Mouse (Mus musculus) Muller cell, postnatal 12 days (primary cell): ENCODE measurements around the gene Hibadh.

Experiments
- DNase-seq: peaks from one replicate; pipeline ENCODE4 v3.0.0-alpha.2; 2015; ENCODE audit errors: inconsistent ontology term

The Hibadh gene

DNA sequence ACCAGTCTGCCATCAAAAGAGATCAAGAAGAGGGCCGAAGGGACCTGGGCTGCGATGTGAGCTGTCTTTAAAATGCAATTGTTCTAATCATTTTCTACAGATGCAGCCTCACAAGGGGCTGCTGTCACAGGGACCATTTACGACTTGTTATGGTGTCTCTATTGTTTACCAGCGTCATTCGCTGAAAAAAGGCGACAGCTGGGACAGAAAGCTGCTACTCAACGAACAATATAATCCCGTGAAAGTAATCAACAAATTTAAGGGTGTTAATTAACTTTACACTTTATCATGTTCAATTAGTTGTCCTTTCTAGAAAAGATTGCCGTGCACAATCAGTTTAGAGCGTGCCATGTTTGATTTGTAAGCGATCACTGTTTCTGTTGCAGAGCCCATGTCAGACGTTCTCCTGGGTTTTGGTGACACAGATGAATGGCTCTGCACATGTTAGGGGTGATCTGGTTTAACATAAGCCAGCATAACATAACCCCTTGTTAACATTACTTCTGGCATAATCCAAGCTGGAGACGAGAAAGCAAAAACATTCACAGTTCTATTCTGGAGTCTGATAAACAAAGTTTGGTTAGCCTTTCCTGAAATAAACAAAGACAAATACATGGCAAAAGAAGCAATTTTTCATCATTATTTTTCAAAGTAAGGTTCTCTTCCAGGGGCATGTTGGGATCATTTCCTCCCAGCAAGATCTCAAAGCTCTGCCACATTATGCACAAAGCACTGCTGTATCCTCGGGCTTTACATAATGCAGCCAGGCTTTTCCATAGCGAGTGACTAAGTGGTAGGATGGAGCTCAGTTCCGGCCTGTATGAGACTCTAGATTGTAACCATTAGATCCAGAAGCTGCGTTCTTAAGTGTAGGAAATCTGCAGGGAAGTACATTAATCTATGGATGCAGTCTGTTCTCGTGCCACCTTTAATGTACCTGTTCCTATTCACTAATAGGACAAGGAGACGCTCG lies 72.6 kb downstream of the Hibadh start:
- DNase-seq = no peak

- DNase-seq = no peak
Measured at GRCm38 (mm10) chr6:52565210-52565609, 75.0 kb downstream of the Hibadh start.

DNA sequence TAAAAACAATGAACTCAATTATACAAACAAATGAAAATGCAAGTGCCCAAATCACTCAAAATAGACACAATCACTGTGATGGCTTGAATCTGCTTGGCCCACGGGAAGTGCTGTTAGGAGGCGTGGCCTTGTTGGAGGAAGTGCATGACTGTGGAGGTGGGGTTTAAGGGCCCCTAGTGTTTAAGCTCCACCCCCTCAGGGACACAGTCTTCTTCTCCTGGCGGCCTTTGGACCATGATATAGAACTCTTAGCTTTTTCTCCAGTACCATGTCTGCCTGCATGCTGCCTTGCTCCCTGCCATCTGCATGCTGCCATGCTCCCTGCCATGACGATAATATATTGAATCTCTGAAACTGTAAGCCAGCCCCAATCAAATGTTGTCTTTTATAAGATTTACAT lies 77.2 kb downstream of the Hibadh start:
- no peak for DNase-seq

- no peak for DNase-seq
Measured at GRCm38 (mm10) chr6:52559041-52559440, 81.1 kb downstream of the Hibadh start.

DNA sequence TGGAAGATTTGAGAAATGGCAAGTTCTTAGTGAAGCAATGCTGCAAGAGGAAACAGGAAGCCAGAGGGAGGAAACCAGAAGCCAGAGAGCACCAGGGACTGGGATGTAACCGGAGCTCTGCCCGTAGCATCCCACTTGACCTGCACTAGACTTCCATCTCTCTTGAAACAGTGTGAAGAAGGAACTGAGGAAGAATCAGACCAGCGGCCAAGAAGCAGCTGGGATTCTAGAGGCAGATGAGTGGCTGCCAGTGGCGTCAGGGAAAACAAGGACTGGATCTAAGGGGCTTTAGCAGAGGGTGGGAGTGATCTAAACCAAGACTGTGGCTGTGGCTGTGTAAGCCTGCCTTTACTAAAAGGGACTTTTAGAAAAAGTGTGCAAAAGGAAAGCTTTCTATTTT lies 95.8 kb downstream of the Hibadh start:
- no peak for DNase-seq

DNA sequence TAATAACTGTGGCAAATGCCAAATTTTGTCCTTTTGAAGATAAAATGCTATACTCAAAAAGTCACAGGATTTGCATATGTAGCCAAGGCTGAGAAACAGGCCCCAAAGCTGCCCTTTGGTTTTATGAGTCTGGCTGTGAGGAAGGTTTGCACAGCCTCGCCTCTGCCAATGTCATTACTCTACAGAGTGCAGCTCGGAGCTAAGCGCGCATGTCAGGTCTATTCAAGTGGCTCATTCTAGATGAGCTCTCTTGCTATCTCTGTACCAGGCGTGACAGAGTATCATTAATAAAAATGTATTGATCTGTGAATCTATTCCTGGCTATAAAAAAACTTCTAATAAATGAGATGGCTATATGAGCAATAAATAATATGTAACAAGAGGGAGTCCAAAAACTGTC lies 97.7 kb downstream of the Hibadh start:
- no peak for DNase-seq

DNA sequence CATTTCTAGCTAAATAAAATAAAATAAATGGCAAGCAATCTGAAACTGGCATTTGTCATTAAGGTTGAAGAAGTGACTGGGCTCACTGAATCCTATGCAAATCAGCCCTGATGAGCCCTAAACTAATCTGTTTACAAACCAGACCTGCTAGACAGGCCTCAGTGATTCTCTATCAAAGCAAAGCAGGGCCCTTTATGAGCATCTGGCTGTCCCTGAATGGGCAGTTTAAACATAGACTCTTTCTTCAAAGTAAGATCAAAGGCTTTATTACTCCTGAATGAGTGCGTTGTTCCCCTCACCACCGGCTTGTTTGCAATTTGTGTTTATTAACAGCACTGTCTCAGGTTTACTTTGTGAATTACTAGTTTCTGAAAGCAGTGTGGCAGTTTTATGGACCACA lies 100.3 kb downstream of the Hibadh start:
- DNase-seq = no peak

DNA sequence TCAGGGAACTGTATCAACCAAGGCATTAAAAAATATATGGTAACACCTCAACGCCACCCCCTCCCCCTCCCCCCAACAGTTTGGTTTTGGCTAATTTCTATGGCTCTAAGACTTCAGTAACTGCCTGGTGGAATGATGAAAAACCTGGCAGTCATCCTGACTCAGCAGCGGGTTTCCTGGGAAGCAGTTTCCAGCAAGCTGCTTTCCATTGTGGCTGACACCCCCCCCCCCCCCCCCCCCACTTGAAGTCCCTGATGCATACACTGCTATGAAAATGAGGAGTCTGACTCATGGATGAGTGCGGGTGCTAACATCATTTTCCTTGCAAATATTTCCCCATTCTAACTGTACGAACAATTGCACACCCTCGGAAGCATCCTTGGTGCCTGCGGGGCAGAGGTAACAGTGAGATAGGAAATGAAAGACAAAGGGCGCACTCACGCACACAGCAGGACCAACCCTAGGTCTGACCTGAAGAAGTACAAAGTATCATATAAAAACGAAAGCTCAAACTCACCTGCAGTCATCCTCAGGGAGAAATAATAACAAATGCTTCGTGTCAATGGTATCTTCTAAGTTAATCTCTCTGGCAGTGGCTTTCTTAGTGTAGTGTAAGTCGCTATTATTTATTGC lies 105.0 kb downstream of the Hibadh start:
- peak; percentile 39 for DNase-seq

DNA sequence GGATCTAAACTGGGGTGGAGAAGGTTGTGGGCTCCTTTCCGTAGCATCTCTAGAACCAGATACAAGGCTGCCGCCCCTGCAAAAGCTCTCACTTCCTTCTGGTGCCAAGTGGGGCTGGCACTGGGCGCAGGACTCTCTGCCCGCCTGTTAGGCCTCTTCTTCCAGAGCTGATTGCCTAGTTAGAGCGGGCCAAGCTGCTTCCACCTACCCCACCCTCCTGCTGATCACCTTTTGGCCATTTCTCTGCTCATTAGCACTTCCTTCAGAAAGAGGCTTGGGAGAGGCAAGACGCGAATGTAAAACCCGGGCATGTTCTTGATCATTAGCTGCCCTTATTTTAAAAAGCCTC lies 108.1 kb downstream of the Hibadh start:
- DNase-seq = no peak

GRCm38 (mm10) chr6:52531366-52532143 lies 108.6 kb downstream of the Hibadh start:
- no peak for DNase-seq

GRCm38 (mm10) chr6:52530861-52531260 lies 109.3 kb downstream of the Hibadh start:
- no peak for DNase-seq

- DNase-seq = no peak
Measured at GRCm38 (mm10) chr6:52524226-52524625, 116.0 kb downstream of the Hibadh start.

GRCm38 (mm10) chr6:52518704-52519103 lies 121.5 kb downstream of the Hibadh start:
- DNase-seq = no peak

GRCm38 (mm10) chr6:52517272-52517671 lies 122.9 kb downstream of the Hibadh start:
- no peak for DNase-seq

- no peak for DNase-seq
Measured at GRCm38 (mm10) chr6:52513876-52514405, 126.2 kb downstream of the Hibadh start.

DNA sequence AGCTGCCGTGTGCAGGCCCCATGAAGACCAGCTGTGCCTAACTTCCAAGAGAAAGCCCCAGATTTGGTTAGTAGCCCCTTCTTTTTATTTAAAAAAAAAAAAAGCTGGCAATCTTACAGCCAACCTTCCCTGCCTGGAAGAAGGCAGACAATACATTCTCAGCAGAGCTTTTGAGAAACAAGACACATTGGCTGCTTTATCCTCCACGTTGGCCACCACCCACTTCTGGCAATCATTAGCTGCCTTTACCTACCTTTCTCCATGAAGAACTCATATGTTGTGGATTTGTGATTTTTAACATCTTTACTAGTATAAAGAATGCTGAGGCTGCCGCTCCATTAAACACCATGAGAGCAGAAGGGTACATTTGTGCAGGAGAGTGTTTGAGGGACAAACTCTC lies 131.4 kb downstream of the Hibadh start:
- DNase-seq = no peak

DNA sequence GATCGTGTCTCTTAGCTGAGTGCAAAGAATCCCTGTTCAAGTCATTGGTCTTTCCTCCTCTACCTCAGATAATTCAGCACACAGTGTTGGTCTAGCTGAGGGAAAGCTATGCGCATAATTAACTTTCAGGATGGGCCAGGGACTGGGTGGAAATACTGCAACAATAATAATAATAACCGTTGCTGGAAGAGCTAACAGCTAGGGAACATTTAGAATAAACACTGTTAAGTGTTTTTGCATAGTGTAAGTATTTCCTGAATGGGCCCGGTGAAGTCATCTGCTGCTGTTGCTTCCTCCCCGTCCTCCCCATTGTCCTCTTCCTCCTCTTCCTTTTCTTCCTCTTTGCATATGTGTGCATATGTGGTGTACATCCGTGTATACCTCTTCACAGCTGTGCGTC lies 132.2 kb downstream of the Hibadh start:
- DNase-seq = no peak

- DNase-seq = no peak
Measured at GRCm38 (mm10) chr6:52507171-52507570, 133.0 kb downstream of the Hibadh start.

- peak; percentile 29 for DNase-seq
Measured at GRCm38 (mm10) chr6:52505777-52506755, 134.1 kb downstream of the Hibadh start.

DNA sequence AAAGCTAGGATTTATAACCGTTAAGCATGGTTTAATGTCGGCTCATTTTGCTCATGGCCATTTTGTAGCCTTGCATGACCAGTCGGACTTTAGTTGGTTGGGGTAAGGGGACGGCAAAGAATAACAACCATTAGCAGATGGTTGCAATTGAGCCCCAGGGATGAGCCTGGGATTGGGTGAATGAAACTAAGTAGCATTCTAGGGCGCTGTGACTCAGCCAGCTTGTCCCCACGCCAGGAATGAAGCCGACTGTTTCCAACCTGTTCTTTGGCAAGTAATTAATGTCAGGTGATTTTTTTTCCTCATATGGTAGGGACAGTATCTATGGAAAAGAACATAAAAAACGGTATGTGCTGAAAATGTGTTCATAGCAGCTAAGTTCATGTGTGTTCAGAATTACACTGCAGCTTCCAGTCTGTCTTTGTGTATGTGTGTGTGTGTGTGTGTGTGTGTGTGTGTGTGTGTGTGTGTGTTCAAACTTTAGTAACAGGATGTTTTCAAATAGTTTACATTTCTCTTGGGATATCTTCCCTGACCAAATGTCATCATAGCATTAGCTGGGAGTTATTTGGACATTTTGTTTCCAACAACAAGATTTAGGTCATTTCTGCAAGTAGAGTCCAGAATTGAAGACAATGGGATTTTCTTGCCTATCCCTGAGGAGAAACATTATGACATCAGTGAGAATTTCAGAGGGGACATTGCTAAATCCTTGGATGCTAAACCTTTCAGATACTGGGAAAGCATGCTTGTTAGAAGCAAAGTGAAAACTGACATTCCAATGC lies 135.3 kb downstream of the Hibadh start:
- peak; percentile 51 for DNase-seq
